13 mouse cellular contexts compared by ENCODE assay signal in genomic region chr19:55076822-55077221, GRCm38 (mm10).
"Had no signal": no experiment of that assay in that cellular context is flagged by ENCODE, and none has a peak within 500 bp of the region (broad histone marks: within the 10 kb centered on the region; RNA-seq: fewer than 3 reads in every experiment).

No protein-coding gene starts in this region.

- H3K4me2 ChIP-seq: liver, embryonic 13.5 days; midbrain, embryonic 12.5 days; neural tube, embryonic 12.5 days; neural tube, embryonic 15.5 days had no signal

- H3K9ac ChIP-seq: liver, embryonic 13.5 days; neural tube, embryonic 12.5 days; neural tube, embryonic 15.5 days had no signal

- H3K27me3 ChIP-seq: liver, embryonic 13.5 days; midbrain, embryonic 12.5 days; neural tube, embryonic 12.5 days; neural tube, embryonic 15.5 days had no signal

- H3K4me1 ChIP-seq: liver, embryonic 13.5 days; neural tube, embryonic 12.5 days; neural tube, embryonic 15.5 days had no signal

- H3K4me3 ChIP-seq: liver, embryonic 13.5 days; midbrain, embryonic 12.5 days; neural tube, embryonic 12.5 days; neural tube, embryonic 15.5 days had no signal

- DNase-seq: kidney, adult 11 months; kidney, adult 9 months; kidney, postnatal 14 days; kidney, postnatal 4 days; liver, embryonic 13.5 days; lung, adult 2 months; lung, postnatal 14 days; lung, postnatal 4 days; thymus, adult 18-20 months; thymus, postnatal 36 days had no signal

- H3K27ac ChIP-seq: liver, embryonic 13.5 days; neural tube, embryonic 12.5 days; neural tube, embryonic 15.5 days had no signal

- H3K9me3 ChIP-seq: liver, embryonic 13.5 days; midbrain, embryonic 12.5 days; neural tube, embryonic 12.5 days; neural tube, embryonic 15.5 days had no signal
